Mouse (Mus musculus) liver, embryonic 14.5 days (tissue): ENCODE measurements around the gene Wdr5.

Experiments used
- CTCF ChIP-seq: IDR thresholded peaks from 2 replicates; pipeline ENCODE4 v1.5.1; 2016; ENCODE audit warnings: antibody characterized with exemption, low read depth, control low read depth
- EP300 ChIP-seq: IDR thresholded peaks from 2 replicates; pipeline ENCODE4 v1.6.1; 2016; ENCODE audit warnings: antibody characterized with exemption, low read depth

GRCm38 (mm10) chr2:27479821-27480220 is 35.1 kb upstream of the Wdr5 start:
- no peak for TF ChIP-seq EP300
- TF ChIP-seq CTCF, result no peak
